Mouse (Mus musculus) thymus, adult 2 months (tissue): Measurements from ENCODE around the gene Slc39a3.

ENCODE experiments used
- CTCF ChIP-seq: fragments of 200-500 bp; IDR thresholded peaks from 2 replicates; pipeline ENCODE4 v1.5.1; 2012; ENCODE audit warnings: mild to moderate bottlenecking, control low read depth, low read length, moderate library complexity, borderline replicate concordance; ENCODE audit not compliant: control insufficient read depth, poor library complexity, insufficient read depth; ENCODE audit errors: extremely low read depth
- POLR2A ChIP-seq: fragments of 200-500 bp; IDR thresholded peaks from 2 replicates; pipeline ENCODE4 v1.6.1; 2012; ENCODE audit warnings: mild to moderate bottlenecking, low read length, control low read depth, moderate library complexity; ENCODE audit not compliant: control insufficient read depth, poor library complexity, insufficient read depth; ENCODE audit errors: extremely low read depth

- TF ChIP-seq CTCF = no peak
- no peak for TF ChIP-seq POLR2A
Observed at GRCm38 (mm10) chr10:81000197-81001062, 36.8 kb downstream of the Slc39a3 start.
